Mouse (Mus musculus) erythroblast, embryonic 14.5 days (primary cell): ENCODE data around the gene Wdr82. TPM values are rescaled to one million over a fixed set of nuclear protein-coding genes. Genes with fewer than 3 reads are reported as not detected.

Experiments
- H3K27me3 ChIP-seq: 2 replicates; pipeline ENCODE4 v1.6.1; 2012; ENCODE audit warnings: inconsistent platforms; ENCODE audit not compliant: control insufficient read depth
- H3K36me3 ChIP-seq: 2 replicates; pipeline ENCODE4 v1.6.1; 2012; ENCODE audit warnings: mild to moderate bottlenecking, inconsistent platforms; ENCODE audit not compliant: control insufficient read depth
- H3K4me1 ChIP-seq: 2 replicates; pipeline ENCODE4 v1.6.1; 2012; ENCODE audit warnings: inconsistent platforms; ENCODE audit not compliant: control insufficient read depth
- H3K4me3 ChIP-seq: replicated peaks from 2 replicates; pipeline ENCODE3; 2012; ENCODE audit warnings: moderate library complexity, mild to moderate bottlenecking, inconsistent platforms
- H3K9me3 ChIP-seq: 2 replicates; pipeline ENCODE4 v1.6.1; 2012; ENCODE audit warnings: low read length, inconsistent platforms, mixed read lengths; ENCODE audit not compliant: control insufficient read depth
- GATA1 ChIP-seq: IDR thresholded peaks from 2 replicates; pipeline ENCODE4 v1.6.1; 2012; ENCODE audit warnings: low read length, inconsistent platforms, mixed read lengths
- TAL1 ChIP-seq: IDR thresholded peaks from 3 replicates; pipeline ENCODE4 v1.6.1; 2012; ENCODE audit warnings: low read length, inconsistent platforms, mixed read lengths
- polyA plus RNA-seq: library from polyadenylated mRNA; stranded (reverse); fragments of >175 nt; gene quantifications from 2 replicates; pipeline ENCODE4 v1.2.3, GENCODE M21; 2012

Wdr82 gene
- polyA plus RNA-seq, 1 experiment = 0.51 TPM

GRCm38 (mm10) chr9:106211680-106212593, 41.2 kb downstream of the Wdr82 start:
- H3K27me3 ChIP-seq = no peaks in the 10 kb centered on the region
- no peak for TF ChIP-seq TAL1
- TF ChIP-seq GATA1 = no peak
- H3K4me3 ChIP-seq = peak overlapping the region; percentile 48
- peaks cover 16% of the 10 kb centered on the region for H3K4me1 ChIP-seq
- peaks cover 9% of the 10 kb centered on the region for H3K36me3 ChIP-seq
- H3K9me3 ChIP-seq = no peaks in the 10 kb centered on the region

- no peak for TF ChIP-seq GATA1
- H3K36me3 ChIP-seq = peaks cover 9% of the 10 kb centered on the region
- no peaks in the 10 kb centered on the region for H3K27me3 ChIP-seq
- no peak overlapping the region for H3K4me3 ChIP-seq
- no peaks in the 10 kb centered on the region for H3K9me3 ChIP-seq
- H3K4me1 ChIP-seq = peaks cover 16% of the 10 kb centered on the region
Measured at GRCm38 (mm10) chr9:106212594-106212981, 41.9 kb downstream of the Wdr82 start.

- no peak overlapping the region for H3K4me3 ChIP-seq
- H3K4me1 ChIP-seq = peaks cover 12% of the 10 kb centered on the region
- peaks cover 9% of the 10 kb centered on the region for H3K36me3 ChIP-seq
- TF ChIP-seq TAL1 (no peak), GATA1 (no peak)
- no peaks in the 10 kb centered on the region for H3K9me3 ChIP-seq
- H3K27me3 ChIP-seq = no peaks in the 10 kb centered on the region
Measured at GRCm38 (mm10) chr9:106215341-106216125, 44.8 kb downstream of the Wdr82 start.

- Histone ChIP-seq H3K4me1 (peaks cover 4% of the 10 kb centered on the region), H3K36me3 (peaks cover 9% of the 10 kb centered on the region)
- TF ChIP-seq TAL1 = no peak
- no peak for TF ChIP-seq GATA1
Measured at GRCm38 (mm10) chr9:106216971-106217370, 46.2 kb downstream of the Wdr82 start.

GRCm38 (mm10) chr9:106220894-106221523, 50.3 kb downstream of the Wdr82 start:
- Histone ChIP-seq H3K27me3 (peaks cover 13% of the 10 kb centered on the region), H3K4me3 (no peak overlapping the region), H3K4me1 (no peaks in the 10 kb centered on the region), H3K36me3 (no peaks in the 10 kb centered on the region), H3K9me3 (no peaks in the 10 kb centered on the region)
- TF ChIP-seq GATA1 (no peak), TAL1 (no peak)

More at GRCm38 (mm10) chr9:106216971-106217370, 46.2 kb downstream of the Wdr82 start:
- Histone ChIP-seq H3K27me3 (no peaks in the 10 kb centered on the region), H3K9me3 (no peaks in the 10 kb centered on the region), H3K4me3 (no peak overlapping the region)

GRCm38 (mm10) chr9:106222261-106222851, 51.6 kb downstream of the Wdr82 start, which contains the start of gene Tlr9:
TSS of gene Tlr9 (plus strand) at chr9:106222598.
- Histone ChIP-seq H3K9me3 (no peaks in the 10 kb centered on the region), H3K36me3 (no peaks in the 10 kb centered on the region), H3K27me3 (peaks cover 22% of the 10 kb centered on the region), H3K4me3 (no peak within 1 kb of the TSS), H3K4me1 (0 out of 2 replicates have a peak, but pooled peaks cover 2% of the 10 kb centered on the region)
- TF ChIP-seq TAL1 (no peak), GATA1 (no peak)

GRCm38 (mm10) chr9:106222994-106223393, 52.3 kb downstream of the Wdr82 start:
- TF ChIP-seq TAL1 (no peak), GATA1 (no peak)
- Histone ChIP-seq H3K4me3 (no peak overlapping the region), H3K4me1 (0 out of 2 replicates have a peak, but pooled peaks cover 2% of the 10 kb centered on the region), H3K27me3 (peaks cover 22% of the 10 kb centered on the region), H3K9me3 (no peaks in the 10 kb centered on the region), H3K36me3 (no peaks in the 10 kb centered on the region)

- Histone ChIP-seq H3K4me3 (no peak overlapping the region), H3K27me3 (peaks cover 22% of the 10 kb centered on the region), H3K36me3 (no peaks in the 10 kb centered on the region), H3K9me3 (no peaks in the 10 kb centered on the region), H3K4me1 (0 out of 2 replicates have a peak, but pooled peaks cover 2% of the 10 kb centered on the region)
- no peak for TF ChIP-seq GATA1
- TF ChIP-seq TAL1 = no peak
Measured at GRCm38 (mm10) chr9:106225469-106226150, 54.9 kb downstream of the Wdr82 start.
